Mouse (Mus musculus): ENCODE results near the gene Pde1c.
"Not testable (repeated sequence)": the region's sequence is repeated elsewhere in the genome, so short reads cannot be mapped to it uniquely, and the experiment has no call there.

DNA sequence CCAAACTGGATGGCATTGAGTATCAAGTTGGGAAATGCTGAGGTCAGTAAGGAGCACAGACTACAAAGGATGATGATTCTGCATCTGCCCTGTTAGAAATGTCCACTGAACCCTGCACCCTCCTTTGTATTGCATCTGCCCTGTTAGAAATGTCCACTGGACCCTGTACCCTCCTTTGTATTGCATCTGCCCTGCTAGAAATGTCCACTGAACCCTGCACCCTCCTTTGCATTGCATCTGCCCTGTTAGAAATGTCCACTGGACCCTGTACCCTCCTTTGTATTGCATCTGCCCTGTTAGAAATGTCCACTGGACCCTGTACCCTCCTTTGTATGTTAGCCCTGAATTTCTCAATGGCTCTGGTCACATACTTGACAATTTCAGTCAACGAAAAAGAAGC lies 40.6 kb upstream of the Pde1c start:
- not testable (repeated sequence) for TF ChIP-seq POLR2A (IDR thresholded peaks at IDR 0.05; ENCODE audit: borderline replicate concordance, control insufficient read depth, low read depth, low read length); CTCF (IDR thresholded peaks at IDR 0.05; ENCODE audit: control insufficient read depth, insufficient read depth, low read length)
